Mouse (Mus musculus) testis, postnatal 10 days (tissue): ENCODE results near the gene Prkci.

Experiments
- DNase-seq: peaks from one replicate; pipeline ENCODE4 v3.0.0; 2021; ENCODE audit warnings: low spot score

Prkci gene

DNA sequence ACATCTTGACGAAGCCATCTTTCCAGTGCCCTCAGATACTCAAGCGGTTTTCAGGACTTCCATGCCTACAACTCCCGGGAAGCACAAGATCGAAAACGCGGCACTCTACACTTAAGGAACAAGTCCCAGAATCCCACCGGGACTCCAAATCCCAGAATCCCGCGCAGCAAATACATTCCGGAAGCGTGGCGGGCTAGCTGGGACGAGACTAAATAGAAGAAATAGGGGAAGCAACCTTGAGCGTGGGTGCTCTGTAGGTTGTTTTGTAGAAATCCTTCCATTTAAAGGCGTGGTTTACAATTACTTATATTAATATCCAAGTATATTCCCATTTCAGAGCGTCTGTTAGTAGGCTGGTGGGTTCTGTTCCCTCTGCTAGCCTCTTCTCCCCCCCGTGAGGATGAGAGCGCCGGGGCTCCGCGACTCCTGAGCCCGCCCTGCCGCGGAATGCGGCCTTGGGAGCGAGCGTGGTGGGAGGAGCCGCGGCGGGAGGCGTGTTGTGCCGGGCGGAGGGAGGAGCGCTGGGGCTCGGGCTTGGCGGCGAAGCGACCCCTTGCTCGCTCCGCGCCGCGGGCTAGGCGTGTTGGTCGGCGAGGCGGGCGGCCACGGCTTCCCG, at the start of gene Prkci:
TSS of gene Prkci (plus strand) at position 465 of the 616 bp plus-strand sequence.
- peak; percentile 97 for DNase-seq

DNA sequence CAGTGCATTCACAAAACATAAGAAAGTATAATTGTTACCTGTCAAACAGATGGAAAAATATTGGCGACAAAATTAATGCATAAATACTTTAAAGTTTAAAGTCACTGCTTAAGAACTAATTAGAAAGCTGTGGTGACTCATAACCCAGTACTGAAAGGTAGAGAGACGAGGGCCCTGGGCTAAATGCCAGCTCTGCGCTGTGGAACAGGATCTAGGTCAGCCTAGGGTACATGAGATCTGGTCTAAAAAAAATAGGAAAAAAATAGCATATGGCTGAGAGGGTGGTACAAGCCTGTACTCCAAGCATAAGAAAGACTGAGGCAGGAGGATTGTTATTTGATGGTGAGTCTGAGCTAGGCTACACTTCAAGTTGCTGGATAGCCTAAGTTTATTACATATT, 43.9 kb upstream of the Prkci start:
- no peak for DNase-seq

DNA sequence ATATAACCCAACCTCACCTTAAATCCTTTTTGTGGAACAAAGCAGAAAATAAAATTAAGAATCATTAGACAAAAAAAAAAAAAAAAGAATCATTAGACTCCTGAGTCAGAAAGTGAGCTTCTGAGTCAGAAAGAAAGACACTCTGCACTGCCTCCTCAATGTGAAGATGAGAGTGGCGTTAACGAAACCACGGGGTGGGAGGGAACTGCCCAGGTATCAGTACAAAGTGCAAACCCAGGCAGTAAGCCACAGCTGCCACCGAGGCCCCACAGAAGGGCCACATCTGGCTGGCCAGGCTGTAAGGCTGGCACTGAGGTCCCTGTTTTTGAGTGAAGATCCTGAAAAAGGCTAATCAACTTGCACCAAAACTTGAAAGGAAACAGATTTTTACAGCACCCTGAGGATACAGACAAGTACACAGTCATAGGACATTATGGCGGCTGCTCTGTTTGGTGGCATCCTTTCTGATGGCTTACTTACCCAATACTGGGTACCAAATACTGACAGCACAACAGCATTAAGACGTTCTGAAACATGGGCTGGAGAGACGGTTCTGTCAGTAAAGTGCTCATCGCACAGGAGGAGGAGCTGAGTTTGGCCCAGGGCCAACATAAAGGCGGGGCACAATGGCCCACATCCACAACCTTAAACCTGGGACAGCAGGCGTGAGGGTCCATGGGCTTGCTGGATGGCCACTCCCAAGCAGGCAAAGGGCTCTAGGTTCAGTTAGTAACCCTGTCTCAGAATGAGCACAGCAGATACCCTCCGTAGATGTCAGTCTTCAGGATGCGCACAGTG, 43.1 kb upstream of the Prkci start:
- DNase-seq = peak; percentile 51

DNA sequence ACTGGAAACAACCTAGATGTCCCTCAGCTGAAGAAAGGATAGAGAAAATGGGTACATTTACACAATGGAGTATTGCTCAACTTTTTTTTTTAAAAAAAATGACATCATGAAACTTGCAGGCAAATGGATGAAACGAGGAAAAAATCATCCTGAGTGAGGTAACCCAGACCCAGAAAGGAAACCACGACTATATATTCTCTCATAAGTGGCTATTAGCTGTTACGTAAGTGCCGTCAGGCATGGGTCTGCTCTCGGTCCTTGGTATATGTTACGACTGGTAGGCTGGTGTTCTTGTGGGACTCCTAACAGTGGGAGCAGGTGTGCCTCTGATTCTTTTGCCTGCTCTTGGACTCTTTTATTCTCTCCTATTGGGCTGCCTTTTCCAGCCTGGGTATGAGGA, 39.2 kb upstream of the Prkci start:
- DNase-seq = no peak

DNA sequence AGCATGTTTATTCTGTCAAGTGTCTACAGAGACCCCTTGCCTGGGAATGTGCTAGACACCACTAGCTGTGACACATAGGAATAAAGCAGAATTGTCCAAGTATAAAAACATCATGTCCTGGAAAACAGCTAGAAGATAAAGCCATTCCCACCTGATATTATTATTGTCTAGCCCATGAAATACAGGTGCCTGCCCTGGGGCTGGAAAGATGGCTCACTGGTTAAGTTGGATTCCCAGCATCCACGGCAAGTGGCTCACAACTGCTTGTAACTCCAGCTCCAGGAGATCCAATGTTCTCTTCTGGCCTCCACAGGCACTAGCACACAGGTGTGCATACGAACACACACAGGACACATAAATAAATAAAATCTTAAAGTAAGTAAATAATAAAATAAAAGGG, 36.8 kb upstream of the Prkci start:
- DNase-seq = no peak

DNA sequence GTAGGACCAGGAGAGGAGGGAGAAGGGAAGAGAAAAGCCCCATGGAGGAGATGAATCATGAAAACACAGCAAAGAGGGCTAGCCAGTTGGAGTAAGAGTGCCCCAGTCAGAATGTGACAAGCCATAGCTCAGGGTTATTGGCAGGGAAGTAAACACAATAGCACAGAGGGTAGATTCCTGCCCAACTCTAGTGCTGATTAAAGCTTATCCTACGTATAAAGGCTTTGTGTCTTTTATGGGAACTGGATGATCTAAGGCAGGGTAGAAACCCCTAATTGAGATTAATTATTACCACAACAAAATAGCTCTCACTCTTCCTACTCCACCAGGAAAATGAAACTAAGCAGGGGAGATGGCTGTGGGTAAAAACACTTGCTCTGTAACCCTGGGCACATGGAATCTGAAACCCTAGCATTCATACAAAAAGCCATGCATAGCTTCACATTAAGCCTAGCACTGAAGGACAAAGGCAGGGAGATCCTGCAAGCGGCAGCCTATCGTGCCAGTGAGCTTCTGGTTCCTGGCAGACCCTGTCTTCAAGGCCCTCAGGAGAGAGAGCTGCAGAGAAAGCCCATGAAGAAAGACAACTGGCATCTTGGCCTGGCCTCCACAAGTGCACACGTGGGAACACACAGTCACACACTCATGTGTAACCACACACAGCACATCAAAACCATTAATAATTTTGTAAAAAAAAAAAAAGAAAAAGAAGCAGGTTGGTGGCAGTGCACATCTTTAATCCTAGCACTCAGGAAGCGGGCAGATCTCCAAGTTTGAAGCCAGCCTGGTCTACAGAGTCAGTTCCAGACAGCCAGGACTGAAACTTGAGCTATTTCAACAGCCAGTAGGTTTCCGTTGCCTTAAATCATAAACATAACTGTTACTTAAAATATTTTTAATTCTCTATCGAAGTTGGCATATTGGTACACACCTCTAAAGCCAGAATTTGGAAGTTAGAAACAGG, 35.4 kb upstream of the Prkci start:
- DNase-seq = no peak

DNA sequence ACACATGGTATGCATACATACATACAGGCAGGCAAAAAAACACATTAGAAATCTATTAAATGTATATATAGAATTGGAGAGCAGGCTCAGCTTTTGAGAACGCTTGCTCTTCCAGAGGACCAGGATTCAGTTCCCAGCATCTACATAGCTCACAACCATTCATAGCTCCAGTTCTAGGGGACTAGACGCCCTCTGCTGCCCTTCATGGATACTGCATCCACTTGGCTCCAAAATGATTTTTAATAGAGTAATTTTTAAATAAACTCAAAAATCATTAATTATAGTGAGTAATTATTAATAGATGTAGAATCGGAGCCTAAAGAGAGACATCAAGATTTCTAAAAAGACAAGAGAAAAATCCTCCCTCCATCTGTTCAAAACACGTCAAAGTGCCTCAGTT, 32.4 kb upstream of the Prkci start:
- no peak for DNase-seq

DNA sequence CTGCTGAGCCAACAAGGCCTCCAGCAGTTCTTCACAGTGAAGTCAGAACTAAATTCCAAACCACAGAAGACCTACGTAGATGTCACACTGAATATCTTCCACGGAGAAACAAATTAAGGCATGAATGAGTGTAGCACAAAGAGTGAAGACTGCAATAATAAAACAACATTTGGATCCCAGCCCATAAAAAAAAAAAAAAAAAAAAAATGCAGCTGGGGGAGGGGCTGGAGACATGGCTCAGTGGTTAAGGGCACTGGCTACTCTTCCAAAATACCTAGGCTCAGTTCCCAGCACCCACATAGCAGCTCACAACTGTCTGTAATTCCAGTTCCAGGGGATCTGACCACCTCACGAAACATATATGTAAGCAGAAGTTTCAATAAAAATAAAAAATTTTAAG, 31.3 kb upstream of the Prkci start:
- no peak for DNase-seq

DNA sequence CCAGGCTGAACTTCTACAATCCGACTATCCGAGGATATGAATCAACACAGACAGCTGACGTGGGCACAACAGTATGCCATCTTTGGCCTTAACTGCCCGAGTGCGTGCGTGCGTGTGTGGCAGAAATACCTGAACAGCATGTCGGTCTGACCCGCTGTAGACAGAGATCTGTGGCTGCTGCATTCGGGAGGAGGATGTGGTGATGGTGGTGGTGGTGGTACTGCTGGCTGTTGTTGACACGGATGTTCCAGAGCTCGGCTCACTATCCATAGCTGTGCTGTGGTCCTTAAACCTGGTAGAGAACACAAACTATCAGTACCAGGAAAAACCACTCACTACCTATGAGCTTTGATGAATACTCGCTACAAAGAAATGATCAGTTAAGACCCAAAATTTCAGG, 29.9 kb upstream of the Prkci start:
- no peak for DNase-seq

DNA sequence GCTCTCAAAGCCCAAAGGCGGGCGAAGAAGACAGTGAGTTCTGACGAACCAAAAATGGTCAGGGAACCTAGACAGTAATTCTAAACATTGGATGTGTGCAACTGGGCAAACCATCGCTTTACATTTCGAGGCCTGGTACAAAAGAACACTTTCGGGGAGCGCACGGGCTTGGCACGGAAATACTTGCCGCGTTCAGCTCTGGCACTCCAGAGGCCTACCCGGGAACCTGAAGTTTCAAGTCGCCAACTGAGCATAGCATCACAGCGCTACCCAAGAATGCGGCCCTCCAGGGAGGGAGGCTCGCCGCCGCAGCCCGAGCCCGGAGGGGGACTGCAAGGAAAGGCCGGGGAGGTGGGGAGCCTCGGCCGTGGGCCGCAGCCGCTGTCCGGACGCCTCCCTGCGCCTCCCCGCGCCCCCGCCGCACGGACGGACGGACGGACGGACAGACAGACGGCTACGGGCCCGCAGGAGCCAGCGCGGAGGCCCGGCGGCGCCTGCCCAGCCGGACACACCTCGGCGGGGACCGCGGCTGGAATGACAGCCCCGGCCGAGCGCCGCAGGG, 26.9 kb upstream of the Prkci start:
- DNase-seq = peak; percentile 68

DNA sequence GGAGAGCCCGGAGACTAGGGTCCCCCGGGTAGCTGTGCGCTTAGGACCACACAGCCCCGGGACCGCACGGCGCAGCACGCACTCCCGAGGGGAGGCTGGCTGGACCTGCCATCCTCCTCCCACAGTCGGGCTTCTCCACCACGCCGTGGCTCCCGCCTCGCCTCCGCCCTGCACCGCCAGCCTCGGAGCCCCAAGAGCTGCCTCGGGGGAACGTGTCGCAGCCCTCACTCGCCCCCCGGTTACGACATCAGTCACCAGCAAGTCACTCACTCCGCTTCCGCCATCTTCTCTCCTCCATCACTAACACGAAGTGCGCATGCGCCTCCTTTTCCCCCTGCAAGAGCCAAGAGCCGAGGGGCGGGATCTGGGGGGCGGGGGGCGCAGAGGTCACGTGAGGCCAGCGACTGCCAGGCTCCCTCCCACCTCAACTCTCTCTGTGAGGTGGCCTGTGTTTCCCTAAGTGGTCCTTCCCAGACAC, 26.4 kb upstream of the Prkci start, which contains the start of gene Phc3:
TSS of gene Phc3 (minus strand) at position 312 of the 478 bp plus-strand sequence.
- DNase-seq = peak; percentile 95

DNA sequence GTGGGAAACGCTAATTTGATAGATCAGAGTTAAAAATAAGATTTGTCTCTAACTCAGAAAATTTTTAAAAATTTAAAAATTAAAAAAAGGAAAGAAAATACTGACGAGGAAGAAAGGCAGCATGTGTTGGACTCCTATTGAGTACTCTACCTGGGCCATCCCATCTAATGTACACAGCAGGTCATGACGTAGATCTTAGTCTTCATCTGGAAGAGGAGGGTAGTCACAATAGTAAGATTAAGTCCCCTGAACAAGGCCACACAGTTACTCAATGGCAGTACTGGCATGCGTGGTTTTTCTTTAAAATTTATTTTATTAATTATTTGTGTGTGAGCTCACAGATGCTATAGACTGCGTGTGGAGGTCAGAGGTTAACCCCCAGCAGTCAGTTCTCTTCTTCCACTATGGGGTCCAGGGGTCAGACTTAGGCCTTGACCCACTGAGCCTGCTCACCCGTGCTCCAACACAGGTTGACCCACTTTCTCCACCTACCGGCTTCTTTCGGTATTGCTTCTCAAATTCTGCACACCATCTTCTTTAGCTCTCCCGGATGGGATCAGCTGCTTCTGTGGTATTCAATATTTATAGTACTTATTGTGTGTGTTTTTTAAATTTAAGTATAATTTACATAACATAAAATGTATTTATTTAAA, 20.3 kb upstream of the Prkci start:
- DNase-seq = peak; percentile 80

DNA sequence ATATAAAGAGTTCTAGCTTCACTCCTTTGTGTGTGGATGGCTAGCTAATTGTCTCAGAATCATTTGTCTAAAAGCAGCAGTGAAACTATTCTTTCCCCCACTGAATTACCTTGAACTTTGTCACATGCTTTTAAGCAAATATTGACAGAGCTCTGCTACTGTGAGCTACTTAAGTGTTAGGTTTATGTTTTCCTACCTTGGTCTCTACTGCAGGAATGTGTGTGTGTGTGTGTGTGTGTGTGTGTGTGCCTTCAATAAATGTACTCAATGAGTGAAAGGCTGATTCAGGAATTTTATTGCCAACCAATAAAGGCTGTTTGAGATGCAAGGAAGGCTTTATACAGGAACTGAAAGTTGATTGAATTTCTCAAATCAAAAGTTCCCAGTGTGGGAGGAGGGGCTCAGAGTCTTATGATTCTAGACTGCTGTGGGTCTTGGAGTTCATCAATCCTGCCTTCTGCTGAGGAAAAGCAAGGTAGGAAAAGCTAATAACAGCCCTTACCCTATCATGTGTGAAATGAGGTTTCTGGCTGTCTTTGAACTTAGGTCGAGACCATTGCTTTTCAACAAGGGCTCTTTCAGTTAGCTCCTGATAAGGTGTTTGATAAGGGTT, 18.4 kb upstream of the Prkci start:
- no peak for DNase-seq

DNA sequence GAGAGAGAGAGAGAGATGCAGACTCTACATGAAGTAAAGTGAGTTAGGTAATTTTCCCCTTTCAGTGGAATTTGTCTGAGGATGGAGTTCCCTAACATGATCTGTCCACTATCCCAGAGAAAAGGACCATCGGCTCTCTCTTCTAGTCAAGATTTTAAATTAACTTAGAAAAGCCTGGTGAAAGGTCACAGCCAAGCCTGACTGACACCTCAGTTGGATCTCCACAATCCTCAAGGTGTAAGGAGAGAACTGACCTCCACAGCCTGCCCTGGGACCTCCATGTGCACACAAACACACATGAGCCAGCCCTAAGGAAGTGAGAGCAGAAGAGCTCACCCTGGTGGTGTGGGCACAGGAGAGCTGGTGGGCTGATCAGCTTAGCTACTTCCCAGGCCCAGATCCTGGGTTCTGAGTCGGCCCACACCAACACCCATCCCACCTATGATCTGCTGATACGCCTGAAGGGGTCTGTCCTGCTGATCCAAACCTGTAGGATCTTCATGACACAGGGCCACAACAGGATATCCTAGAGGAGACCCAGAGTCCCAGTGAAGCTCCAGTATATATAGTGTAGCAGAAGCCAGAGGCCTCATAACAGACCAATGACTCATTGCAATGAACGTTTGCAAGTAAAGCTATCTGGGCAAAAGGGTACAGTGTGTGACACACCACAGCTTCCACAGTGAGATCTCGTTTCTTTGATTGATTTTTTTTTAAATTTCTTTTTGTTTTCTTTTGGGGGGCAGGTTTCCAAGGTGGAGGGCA, 13.7 kb upstream of the Prkci start:
- no peak for DNase-seq

DNA sequence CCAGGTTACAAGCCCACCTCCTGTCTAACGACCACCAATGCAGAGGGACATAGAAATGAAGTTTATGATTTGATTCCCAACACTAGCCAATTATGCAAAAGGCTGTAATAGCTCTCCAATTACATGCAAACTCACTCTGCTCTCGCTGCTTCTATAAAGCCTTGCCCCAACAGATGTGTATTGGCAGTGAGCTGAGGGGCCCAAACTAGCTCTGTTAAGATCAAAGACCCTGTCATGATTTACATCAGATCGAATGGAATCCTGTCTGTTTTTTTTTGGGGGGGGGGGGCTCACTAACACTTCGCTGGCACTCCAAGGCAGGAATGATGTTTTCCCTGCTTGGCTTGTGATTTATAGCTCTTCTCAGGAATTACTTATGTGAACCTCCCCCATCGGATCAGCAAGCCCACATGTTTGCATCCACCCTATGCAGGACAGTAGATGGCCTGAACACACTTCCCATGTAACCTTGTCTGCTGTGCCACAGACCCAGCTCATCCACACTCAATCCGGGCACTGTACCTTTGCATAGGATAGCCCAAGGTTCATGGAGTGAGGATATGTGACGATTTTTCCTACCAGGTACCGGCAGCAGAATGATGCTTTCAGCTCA, 12.5 kb upstream of the Prkci start:
- no peak for DNase-seq

DNA sequence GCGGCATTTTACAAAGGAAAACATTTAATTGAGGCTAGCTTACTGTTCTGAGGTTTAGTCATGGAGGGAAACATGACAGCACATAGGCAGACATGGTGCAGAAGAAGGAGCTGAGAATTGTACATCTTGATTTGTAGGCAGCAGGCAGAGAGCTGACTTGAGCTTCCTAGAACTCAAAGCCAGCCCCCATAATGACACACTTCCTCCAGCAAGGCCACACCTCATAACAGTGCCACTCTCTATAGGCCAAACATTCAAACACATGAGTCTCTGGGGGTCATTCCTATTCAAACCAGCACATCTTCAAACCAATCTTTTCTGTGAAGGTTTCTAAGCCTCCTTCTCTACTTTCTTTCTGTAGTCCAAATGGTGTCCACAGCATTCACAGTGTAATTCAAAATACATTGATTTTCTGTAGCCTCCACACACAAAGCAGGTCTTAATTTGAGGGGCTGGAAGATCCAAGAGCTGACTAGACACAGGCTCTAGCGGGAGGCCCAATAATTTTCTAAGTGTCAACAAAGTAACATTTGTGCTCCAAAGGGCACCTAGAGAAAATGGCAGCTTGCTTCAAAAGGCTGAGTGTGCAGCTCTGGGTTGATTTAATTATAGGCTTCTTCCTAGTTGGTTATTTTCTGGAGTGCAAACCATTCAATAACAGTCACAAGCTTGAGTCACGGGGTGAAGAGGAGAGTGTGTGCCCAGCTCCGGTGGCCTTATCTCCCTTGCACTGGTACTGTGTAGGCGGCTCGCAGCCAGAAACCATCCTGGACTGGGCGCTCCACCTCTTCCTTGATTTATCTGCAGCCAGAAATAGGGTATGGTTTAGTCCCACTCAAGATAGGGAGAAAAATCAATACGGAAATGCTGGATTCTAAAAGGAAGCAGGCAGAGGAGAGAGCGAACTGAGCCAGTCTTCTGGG, 7.9 kb upstream of the Prkci start:
- DNase-seq = no peak

DNA sequence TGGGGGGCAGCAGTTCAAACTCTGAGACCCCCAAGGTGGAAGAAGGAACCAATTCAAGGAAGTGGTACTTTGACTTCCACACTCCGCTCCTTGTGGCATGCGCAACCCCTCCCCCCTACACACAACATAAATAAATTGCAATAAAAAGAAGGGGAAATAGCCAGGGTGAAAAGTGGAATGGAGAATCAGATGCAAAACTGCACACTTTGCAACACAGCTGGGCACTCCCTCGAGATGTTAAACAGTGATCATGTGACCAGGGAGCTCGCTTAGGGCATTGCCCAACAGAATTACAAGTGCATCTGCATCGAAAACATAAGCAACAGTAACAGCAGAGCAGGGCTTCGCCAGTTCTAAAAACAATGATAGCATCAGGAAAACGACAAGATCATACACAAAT, 3.4 kb upstream of the Prkci start:
- DNase-seq = no peak

DNA sequence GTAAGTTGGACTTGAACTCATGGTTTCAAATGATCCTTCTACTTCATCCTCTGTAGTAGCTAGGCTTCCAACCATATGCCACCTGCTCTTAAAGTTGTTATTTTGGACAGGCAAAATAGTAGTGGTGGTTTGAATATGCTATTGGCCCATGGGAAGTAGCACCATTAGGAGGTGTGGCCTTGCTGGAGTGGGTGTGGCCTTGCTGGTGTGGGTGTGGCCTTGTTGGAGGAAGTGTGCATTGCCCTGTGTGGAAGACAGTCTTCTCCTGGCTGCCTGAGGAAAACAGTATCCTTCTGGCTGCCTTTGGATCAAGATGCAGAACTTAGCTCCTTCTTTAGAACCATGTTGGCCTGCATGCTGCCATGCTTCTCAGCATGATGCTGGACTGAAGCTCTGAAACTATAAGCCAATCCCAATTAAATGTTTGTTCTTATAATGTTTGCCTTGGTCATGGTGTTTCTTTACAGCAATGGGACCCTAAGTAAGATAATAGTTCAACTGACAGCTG, 2.4 kb upstream of the Prkci start:
- DNase-seq = no peak

DNA sequence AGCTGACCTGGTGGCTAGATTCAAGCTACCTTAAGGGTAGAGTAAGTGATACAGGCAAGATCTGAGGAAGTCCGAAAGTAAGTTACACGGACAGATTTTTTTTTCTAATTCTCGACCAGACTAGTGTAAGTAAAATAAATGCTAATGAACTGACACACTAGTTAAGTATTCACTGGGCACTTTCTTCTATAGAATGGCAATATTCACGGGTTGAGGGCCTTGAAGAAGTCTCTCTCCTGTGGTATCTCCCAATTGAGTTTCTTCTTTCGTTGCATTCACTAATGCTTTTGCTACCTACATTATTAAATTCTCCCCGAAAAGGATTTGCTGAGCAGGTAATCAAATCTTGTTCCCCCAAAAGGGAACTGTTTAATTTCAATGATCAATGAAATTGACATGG, 688 bp upstream of the Prkci start:
- no peak for DNase-seq
